Mouse (Mus musculus): ENCODE measurements at regions not wholly inside any gene's neighbourhood (a gene's known extent, or its start where the extent isn't known, plus 50 kb on each side); places are given as distances from the start of the nearest gene placed in this dataset.

DNA sequence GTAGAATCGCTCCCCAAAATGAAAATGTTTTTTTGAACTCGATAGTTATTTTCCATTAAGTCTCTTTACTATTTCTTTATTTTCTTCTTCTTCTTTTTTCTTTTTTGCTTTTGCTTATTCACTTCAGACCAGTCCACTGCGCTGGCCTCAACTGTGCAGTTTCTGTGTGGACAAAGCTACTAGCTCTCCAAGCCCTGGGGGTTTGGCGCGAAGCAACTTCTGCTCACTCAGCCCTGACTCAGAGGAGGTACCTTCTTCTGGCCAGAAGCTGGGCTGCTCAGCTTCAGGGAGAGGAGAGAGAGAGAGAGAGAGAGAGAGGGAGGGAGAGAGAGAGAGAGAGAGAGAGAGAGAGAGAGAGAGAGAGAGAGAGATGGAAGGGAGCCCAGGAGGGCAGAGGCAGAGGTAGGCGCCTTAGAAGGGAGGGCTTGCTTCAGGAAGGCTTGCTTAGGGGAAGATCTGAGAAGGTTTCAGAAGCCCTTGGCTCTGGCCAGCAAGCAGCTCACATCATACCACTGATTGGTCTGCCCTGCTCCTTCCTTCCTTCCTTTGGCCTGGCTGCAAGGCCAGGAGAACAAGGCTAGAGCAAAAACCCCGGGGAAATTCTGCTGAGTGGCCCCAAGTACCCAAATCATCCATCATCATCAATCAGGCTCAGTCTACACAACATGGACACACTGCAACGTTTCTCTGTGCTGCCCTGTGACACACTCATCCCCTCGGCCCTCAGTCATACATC, 160.5 kb upstream of the Sox9 start:
- no peaks in the 10 kb centered on the region for H3K36me3 ChIP-seq
- H3K9ac ChIP-seq (replicated peaks), result no peak overlapping the region
- no peak overlapping the region for H3K4me3 ChIP-seq (replicated peaks)
- 75% methylated on average over 9 of the region's 9 CpGs for WGBS
- no peak overlapping the region for H3K27ac ChIP-seq
- H3K9me3 ChIP-seq, result no peaks in the 10 kb centered on the region
- H3K4me1 ChIP-seq (replicated peaks), result peaks cover 12% of the 10 kb centered on the region
- no peak for ATAC-seq
- no peaks in the 10 kb centered on the region for H3K27me3 ChIP-seq
- H3K4me2 ChIP-seq (replicated peaks), result peak overlapping the region; percentile 27; the same call in 1 of the 2 replicates

DNA sequence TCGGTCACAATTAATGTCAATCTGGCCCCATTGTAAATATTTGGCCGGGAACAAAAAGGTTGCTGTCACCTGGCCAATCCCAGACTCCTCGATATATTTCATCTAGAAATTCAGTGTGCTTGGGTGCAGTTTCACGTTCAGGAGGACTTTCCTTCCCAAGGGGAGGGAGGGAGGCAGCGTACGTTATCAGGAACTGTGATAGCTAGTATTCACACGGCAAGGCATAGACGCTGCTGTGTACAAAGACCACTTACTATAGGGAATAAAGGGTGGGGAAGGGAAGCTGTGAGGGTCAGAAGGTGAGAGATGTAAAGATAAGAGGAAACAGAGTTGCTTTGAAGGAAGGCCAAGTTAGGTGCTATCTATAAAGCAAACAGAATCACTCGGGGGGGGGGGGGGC, 132.7 kb upstream of the Sox9 start:
- 68% methylated on average over 9 of the region's 9 CpGs for WGBS
- Histone ChIP-seq H3K27ac (no peak overlapping the region), H3K27me3 (no peaks in the 10 kb centered on the region), H3K36me3 (no peaks in the 10 kb centered on the region), H3K9ac (replicated peaks) (no peak overlapping the region), H3K9me3 (no peaks in the 10 kb centered on the region), H3K4me1 (replicated peaks) (no peaks in the 10 kb centered on the region), H3K4me2 (replicated peaks) (no peak overlapping the region), H3K4me3 (replicated peaks) (no peak overlapping the region)
- no peak for ATAC-seq

DNA sequence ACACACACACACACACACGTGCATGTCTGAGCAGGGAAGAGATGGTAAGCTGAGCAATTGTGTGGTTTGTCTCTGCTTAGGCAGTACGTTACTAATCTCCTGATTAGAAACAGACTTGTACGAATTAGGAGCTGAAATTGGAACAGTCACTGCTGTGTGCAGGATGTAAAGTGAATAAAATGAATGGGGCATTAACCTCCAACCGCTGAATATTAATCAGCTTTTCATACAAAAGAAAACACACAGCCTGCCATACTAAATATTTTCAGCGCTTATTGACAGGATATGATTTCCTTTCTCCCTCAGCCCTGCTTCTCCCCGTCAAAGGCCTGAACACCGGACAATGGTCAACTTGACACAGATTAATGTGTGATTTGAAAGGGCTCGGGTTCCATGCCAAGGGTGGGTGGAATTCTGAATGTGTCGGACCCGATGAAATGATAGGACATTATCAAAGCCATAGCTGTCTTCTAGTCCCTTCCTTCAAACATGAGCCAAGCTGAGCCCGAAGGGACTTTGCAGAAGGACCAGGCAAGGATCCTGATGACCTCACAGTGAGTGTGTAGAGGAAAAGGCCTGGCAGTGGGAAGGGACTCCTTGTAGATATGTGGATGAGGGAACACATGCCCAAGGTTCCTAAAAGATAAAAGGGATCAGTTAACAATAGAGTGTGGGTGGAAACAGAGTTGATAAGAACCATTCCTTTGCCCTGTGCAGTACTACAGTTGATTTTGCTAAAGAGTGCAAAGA, 124.4 kb upstream of the Sox9 start:
- ATAC-seq, result peak; percentile 77
- WGBS, result 24% methylated on average over 11 of the region's 11 CpGs
- no peaks in the 10 kb centered on the region for H3K27me3 ChIP-seq
- H3K4me3 ChIP-seq (replicated peaks), result no peak overlapping the region
- H3K9ac ChIP-seq (replicated peaks), result no peak overlapping the region
- H3K27ac ChIP-seq, result peak overlapping the region; percentile 25; the same call in 1 of the 2 replicates
- peaks cover 14% of the 10 kb centered on the region for H3K4me1 ChIP-seq (replicated peaks)
- no peak overlapping the region; the same call in 1 of the 2 replicates for H3K4me2 ChIP-seq (replicated peaks)
- no peaks in the 10 kb centered on the region for H3K36me3 ChIP-seq
- no peaks in the 10 kb centered on the region for H3K9me3 ChIP-seq

DNA sequence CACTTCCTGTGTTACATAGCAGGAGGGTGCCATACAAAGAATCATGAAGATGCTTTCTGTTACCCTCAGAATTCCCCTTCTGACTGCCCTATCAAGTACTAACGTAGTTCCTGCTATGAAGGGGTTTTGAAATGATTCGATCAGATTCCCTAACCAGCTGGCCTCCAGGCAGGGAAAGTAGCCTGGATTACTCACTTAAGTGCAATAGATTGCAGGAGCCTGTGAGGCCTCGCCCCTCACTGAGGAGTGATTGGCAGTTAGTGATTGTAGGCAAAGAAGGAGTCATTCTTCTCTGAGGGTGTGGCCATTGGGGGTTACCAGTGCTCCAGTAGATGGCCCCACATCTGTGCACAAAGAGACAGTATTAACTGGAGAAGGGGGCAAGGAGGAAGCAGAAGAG, 122.1 kb upstream of the Sox9 start:
- no peak overlapping the region for H3K27ac ChIP-seq
- H3K4me3 ChIP-seq (replicated peaks), result no peak overlapping the region
- 76% methylated on average over 3 of the region's 3 CpGs for WGBS

DNA sequence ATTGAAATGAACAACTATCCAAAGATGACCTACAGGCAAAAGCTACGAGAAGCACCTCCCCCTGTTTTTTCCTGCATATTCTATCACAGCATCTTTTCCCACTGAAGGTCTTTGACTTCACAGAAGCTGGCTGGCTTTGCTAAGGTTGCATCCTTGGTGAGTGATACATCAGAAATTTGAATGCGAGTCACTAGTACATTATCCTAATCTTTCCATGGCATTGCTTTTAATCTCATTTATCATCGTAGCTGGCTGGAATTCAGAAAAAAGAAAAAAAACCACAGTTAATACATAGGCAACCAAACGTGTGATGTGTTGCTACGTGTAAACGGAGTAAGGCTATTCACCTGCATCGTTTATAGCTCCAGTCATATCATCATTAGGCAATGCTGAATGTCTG, 120.6 kb upstream of the Sox9 start:
- no peaks in the 10 kb centered on the region for H3K36me3 ChIP-seq
- 82% methylated on average over 7 of the region's 7 CpGs for WGBS
- H3K9ac ChIP-seq (replicated peaks), result no peak overlapping the region
- no peaks in the 10 kb centered on the region for H3K9me3 ChIP-seq
- no peaks in the 10 kb centered on the region for H3K27me3 ChIP-seq
- H3K4me3 ChIP-seq (replicated peaks), result no peak overlapping the region
- H3K4me1 ChIP-seq (replicated peaks), result peaks cover 14% of the 10 kb centered on the region
- no peak overlapping the region for H3K27ac ChIP-seq
- no peak for ATAC-seq
- H3K4me2 ChIP-seq (replicated peaks), result no peak overlapping the region

More for the DNA sequence above, 122.1 kb upstream of the Sox9 start:
- ATAC-seq, result no peak
- H3K4me2 ChIP-seq (replicated peaks), result no peak overlapping the region
- H3K9me3 ChIP-seq, result no peaks in the 10 kb centered on the region
- H3K4me1 ChIP-seq (replicated peaks), result peaks cover 14% of the 10 kb centered on the region
- H3K27me3 ChIP-seq, result no peaks in the 10 kb centered on the region
- no peak overlapping the region for H3K9ac ChIP-seq (replicated peaks)
- H3K36me3 ChIP-seq, result no peaks in the 10 kb centered on the region

DNA sequence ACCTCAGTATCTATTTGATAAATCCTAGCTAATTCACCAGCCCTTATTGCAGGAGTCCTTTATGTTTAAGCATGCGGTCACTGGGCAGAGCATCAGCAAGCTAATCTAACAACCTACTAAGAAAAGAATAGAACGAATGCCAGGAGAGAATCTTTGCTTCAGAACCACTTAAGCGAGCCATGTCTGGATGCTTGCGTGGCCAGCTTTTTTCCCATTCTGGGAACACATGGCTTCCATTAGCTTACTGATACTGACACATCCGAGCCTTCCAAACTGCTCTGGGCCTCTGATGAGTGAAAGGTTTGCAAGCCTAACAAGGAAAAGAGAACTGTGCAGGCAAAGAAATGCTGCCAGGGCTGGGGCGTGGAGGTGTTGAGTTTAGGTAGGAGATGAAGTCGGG, 114.7 kb upstream of the Sox9 start:
- Histone ChIP-seq H3K4me2 (replicated peaks) (no peak overlapping the region), H3K36me3 (no peaks in the 10 kb centered on the region), H3K9me3 (no peaks in the 10 kb centered on the region), H3K9ac (replicated peaks) (no peak overlapping the region), H3K4me1 (replicated peaks) (no peaks in the 10 kb centered on the region), H3K27me3 (no peaks in the 10 kb centered on the region), H3K27ac (no peak overlapping the region), H3K4me3 (replicated peaks) (no peak overlapping the region)
- 90% methylated on average over 7 of the region's 7 CpGs for WGBS
- ATAC-seq, result no peak

DNA sequence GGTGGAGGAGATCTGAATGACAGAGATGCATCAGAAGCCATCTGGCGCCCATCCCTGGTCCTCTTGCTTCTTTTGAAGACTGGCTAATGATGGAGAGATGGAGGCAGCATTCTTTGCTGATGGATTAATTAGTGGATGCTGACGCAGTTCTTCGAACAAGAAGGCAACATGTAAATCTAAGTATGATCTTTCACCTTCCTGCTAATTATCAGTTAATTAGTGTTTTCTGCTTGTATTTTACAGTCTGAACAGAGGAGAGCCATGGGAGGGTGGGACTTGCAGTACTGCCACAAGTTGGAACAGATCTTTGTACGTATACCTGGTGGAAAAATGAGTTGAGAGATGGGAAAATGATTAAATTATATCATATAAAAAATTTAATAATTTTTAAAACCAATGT, 109.9 kb upstream of the Sox9 start:
- WGBS, result 75% methylated on average over 4 of the region's 4 CpGs
- Histone ChIP-seq H3K36me3 (no peaks in the 10 kb centered on the region), H3K4me3 (replicated peaks) (no peak overlapping the region), H3K27me3 (no peaks in the 10 kb centered on the region), H3K9ac (replicated peaks) (no peak overlapping the region), H3K4me2 (replicated peaks) (no peak overlapping the region), H3K9me3 (no peaks in the 10 kb centered on the region), H3K27ac (no peak overlapping the region), H3K4me1 (replicated peaks) (no peaks in the 10 kb centered on the region)
- no peak for ATAC-seq

DNA sequence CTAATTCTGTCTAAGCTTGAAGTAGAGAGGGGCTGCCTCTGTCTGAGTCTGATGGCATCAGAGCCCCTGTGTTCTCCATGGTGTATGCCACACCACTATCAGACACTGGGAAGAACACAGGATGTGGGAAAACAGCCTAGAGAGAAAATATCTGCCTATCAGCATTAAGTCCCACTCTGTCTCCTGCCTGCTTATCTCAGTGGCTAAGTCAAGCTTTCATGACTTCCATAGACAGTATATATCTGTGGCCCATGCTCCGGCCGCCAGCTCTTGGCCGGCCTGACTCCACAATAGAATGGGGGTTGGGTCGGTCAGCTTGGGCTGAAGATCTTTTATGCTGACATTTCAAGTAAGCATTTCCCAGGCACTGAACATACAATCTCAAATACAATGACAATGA, 92.0 kb upstream of the Sox9 start:
- Histone ChIP-seq H3K36me3 (no peaks in the 10 kb centered on the region), H3K4me1 (replicated peaks) (no peaks in the 10 kb centered on the region), H3K27ac (no peak overlapping the region), H3K27me3 (no peaks in the 10 kb centered on the region), H3K4me2 (replicated peaks) (no peak overlapping the region), H3K9me3 (no peaks in the 10 kb centered on the region), H3K9ac (replicated peaks) (no peak overlapping the region), H3K4me3 (replicated peaks) (no peak overlapping the region)
- no peak for ATAC-seq
- WGBS, result 87% methylated on average over 4 of the region's 4 CpGs

DNA sequence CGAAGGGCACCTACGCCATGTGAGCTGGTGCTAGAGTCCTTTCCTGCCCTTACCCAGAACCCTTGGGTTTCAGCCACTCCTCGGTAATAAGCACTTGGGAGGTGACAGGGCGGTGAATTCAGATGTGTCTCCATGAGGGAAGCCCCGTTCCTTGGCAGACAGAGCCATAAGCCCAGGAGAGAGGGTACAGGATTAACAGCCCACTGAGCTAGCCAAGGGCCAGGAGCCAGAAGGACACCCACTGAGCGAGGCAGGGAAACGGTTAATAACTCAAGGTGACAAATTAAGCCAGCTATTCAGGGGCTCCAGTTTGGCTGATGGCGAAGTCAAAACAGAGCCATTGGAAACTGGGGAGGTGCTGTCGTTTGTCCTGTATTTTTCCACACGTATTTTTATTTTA, 75.9 kb upstream of the Sox9 start:
- WGBS, result 76% methylated on average over 10 of the region's 10 CpGs
- Histone ChIP-seq H3K4me2 (replicated peaks) (no peak overlapping the region), H3K27ac (no peak overlapping the region), H3K9me3 (no peaks in the 10 kb centered on the region), H3K36me3 (no peaks in the 10 kb centered on the region), H3K27me3 (no peaks in the 10 kb centered on the region), H3K4me1 (replicated peaks) (peaks cover 10% of the 10 kb centered on the region), H3K9ac (replicated peaks) (no peak overlapping the region), H3K4me3 (replicated peaks) (no peak overlapping the region)
- ATAC-seq, result no peak

DNA sequence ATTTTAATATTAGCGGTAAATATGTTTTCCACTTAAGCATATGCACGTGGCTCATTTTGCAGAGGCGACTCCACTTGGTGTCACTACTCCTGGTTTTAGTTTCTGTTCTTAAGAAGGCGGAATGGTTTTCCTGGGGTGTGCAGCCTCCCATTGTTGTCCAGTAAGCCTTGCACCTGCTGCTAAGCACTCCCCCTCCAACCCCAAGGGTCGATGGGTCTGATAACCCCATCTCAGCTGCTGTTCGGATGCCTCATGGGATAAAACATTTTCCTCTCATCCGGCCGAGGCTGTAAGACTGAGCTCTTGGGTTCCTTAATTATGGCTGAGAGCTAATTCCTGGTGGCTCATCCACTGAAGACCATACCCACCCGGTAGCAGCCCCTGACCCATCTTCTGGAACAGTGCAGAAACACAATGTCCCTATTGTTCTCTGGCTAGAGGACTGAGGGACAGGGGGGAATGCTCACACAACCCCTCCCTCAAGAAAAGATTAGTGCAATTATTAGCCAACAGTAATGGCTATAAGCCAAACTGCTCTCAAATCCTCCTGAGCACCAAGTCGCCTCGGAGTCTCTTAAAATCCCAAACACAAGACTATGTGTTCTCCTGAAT, 73.8 kb upstream of the Sox9 start:
- Histone ChIP-seq H3K4me2 (replicated peaks) (0 out of 2 replicates have a peak overlapping the region, but pooled peaks have one; percentile 5), H3K27ac (peak overlapping the region; percentile 19; the same call in 1 of the 2 replicates)
- peak; percentile 71 for ATAC-seq

DNA sequence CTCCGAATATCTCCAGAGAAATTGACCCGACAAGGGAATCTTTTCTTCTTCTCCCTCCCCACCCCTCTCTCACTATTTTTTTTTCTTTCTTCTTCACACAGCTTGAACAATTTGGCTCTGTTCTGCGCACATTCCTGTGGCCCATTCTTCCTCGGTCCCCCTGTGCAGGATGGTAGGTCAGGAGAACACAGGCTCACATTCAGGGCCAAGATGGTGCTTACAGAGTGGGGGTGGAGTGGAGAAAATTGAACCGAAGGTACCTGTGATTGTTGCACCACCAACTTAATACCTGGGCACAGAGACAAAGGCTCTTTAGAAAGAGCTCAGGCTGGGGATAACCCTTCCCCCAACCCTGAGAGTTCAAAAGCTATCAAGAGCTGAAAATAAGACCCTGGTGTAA, 70.4 kb upstream of the Sox9 start:
- no peak overlapping the region for H3K27ac ChIP-seq
- H3K27me3 ChIP-seq, result no peaks in the 10 kb centered on the region
- H3K4me1 ChIP-seq (replicated peaks), result peaks cover 10% of the 10 kb centered on the region
- no peak overlapping the region for H3K4me2 ChIP-seq (replicated peaks)
- WGBS, result 70% methylated on average over 5 of the region's 5 CpGs
- H3K9me3 ChIP-seq, result no peaks in the 10 kb centered on the region
- ATAC-seq, result no peak
- H3K9ac ChIP-seq (replicated peaks), result no peak overlapping the region
- H3K4me3 ChIP-seq (replicated peaks), result no peak overlapping the region
- no peaks in the 10 kb centered on the region for H3K36me3 ChIP-seq

More for the DNA sequence above, 73.8 kb upstream of the Sox9 start:
- Histone ChIP-seq H3K27me3 (no peaks in the 10 kb centered on the region), H3K9me3 (no peaks in the 10 kb centered on the region), H3K36me3 (no peaks in the 10 kb centered on the region), H3K9ac (replicated peaks) (no peak overlapping the region), H3K4me1 (replicated peaks) (peaks cover 10% of the 10 kb centered on the region), H3K4me3 (replicated peaks) (no peak overlapping the region)
- 19% methylated on average over 11 of the region's 11 CpGs for WGBS

DNA sequence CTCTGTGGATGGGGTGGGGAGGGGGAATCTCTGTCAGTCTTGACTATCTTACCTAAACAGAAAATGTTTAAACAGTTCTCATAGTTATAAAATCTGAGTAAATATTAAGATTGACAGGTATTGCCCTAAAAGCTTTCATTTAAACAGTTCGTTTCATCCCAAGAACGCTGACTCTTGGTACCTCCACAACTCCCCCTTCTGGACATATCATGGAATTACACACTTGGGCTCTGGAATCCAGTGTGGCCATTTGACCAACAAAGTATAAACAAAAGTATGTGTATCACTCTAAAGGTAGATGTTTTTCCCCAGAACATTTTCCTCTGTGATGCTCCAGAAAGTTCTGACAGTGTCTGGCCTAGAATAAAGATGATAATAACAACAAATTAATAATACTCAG, 63.5 kb upstream of the Sox9 start:
- ATAC-seq, result no peak
- 83% methylated on average over 2 of the region's 2 CpGs for WGBS
- no peaks in the 10 kb centered on the region; the same call in 1 of the 2 replicates for H3K9me3 ChIP-seq

More for the DNA sequence above, 63.5 kb upstream of the Sox9 start:
- H3K4me1 ChIP-seq (replicated peaks), result no peaks in the 10 kb centered on the region
- no peaks in the 10 kb centered on the region for H3K36me3 ChIP-seq
- no peak overlapping the region for H3K4me2 ChIP-seq (replicated peaks)
- H3K4me3 ChIP-seq (replicated peaks), result no peak overlapping the region
- no peaks in the 10 kb centered on the region for H3K27me3 ChIP-seq
- H3K27ac ChIP-seq, result no peak overlapping the region
- H3K9ac ChIP-seq (replicated peaks), result no peak overlapping the region

Measured in midbrain, embryonic 13.5 days (tissue).